Mouse (Mus musculus): ENCODE data around the gene Hist1h4d. TPM values are rescaled to one million over a fixed set of nuclear protein-coding genes. Genes with fewer than 3 reads are reported as not detected.

The Hist1h4d gene
- polyA plus RNA-seq, 1 experiment from 2014 or later: 86.3 TPM

- Histone ChIP-seq H3K4me1 (ENCODE audit: control insufficient read depth, insufficient read depth, low read length) (no peaks in the 10 kb centered on the region), H3K9me3 (replicated peaks; ENCODE audit: control insufficient read depth, low read length) (no peaks in the 10 kb centered on the region), H3K36me3 (ENCODE audit: control insufficient read depth, insufficient read depth, low read length) (no peaks in the 10 kb centered on the region), H3K27ac (ENCODE audit: low read length) (no peak overlapping the region), H3K27me3 (ENCODE audit: control insufficient read depth, insufficient read depth, low read length) (no peaks in the 10 kb centered on the region), H3K4me3 (replicated peaks; ENCODE audit: low read length) (no peak overlapping the region), H3K4me2 (ENCODE audit: low read depth, low read length) (no peak overlapping the region), H3K9ac (ENCODE audit: low read length) (no peak overlapping the region)
- no peak for ATAC-seq (ENCODE audit: insufficient read depth, low FRiP score)
- 76% methylated on average over 3 of the region's 3 CpGs for WGBS
Measured at GRCm38 (mm10) chr13:23604452-23604851, 23.1 kb downstream of the Hist1h4d start.

DNA sequence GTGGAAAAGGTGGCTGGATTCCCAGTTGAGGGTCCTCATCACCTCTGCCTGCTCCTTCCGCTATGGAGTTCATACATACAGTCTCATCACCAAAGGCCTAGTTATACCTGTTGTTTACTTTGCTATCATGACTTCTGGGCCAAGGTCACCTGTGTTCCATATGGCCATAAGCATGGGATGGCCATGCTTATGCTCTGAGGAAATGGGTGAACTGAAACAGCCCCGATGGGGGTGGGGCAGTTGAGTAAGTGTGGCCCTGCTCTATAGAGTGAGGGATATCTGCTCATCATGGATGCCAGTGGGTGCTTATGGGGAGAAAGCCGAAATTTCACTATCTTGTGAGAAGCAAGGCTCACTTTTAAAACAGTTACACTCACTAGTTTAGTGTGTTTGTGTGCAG is 23.7 kb downstream of the Hist1h4d start:
- H3K4me1 ChIP-seq (ENCODE audit: control insufficient read depth, insufficient read depth, low read length): no peaks in the 10 kb centered on the region
- H3K9me3 ChIP-seq (replicated peaks; ENCODE audit: control insufficient read depth, low read length): no peaks in the 10 kb centered on the region
- H3K36me3 ChIP-seq (ENCODE audit: control insufficient read depth, insufficient read depth, low read length): no peaks in the 10 kb centered on the region
- H3K4me3 ChIP-seq (replicated peaks; ENCODE audit: low read length): no peak overlapping the region
- H3K9ac ChIP-seq (ENCODE audit: low read length): no peak overlapping the region
- H3K27ac ChIP-seq (ENCODE audit: low read length): no peak overlapping the region
- H3K4me2 ChIP-seq (ENCODE audit: low read depth, low read length): no peak overlapping the region
- ATAC-seq (ENCODE audit: insufficient read depth, low FRiP score): no peak
- 83% methylated on average over 3 of the region's 3 CpGs for WGBS
- no peaks in the 10 kb centered on the region for H3K27me3 ChIP-seq (ENCODE audit: control insufficient read depth, insufficient read depth, low read length)

DNA sequence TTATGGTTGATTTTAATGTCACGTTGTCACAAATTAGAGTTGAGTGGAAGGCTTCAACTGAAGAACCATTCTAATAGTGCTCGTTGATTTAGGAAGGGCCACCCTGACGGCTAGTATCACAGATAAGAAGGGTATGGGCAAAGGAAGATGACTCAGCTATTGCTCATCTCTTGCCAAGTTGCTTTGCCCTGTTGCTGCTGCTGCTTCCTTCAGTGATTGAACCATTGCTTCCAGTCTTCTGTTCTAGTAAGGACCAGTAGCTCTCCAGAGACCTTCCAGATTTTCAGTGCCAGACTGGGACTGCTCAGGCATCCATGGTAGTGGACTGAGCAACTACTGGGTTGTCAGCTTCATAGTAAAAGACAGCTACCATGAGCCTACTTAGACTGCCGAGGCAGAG is 27.8 kb downstream of the Hist1h4d start:
- Histone ChIP-seq H3K9me3 (replicated peaks; ENCODE audit: control insufficient read depth, low read length) (no peaks in the 10 kb centered on the region), H3K9ac (ENCODE audit: low read length) (no peak overlapping the region), H3K36me3 (ENCODE audit: control insufficient read depth, insufficient read depth, low read length) (no peaks in the 10 kb centered on the region), H3K4me1 (ENCODE audit: control insufficient read depth, insufficient read depth, low read length) (no peaks in the 10 kb centered on the region), H3K4me3 (replicated peaks; ENCODE audit: low read length) (no peak overlapping the region), H3K4me2 (ENCODE audit: low read depth, low read length) (no peak overlapping the region), H3K27me3 (ENCODE audit: control insufficient read depth, insufficient read depth, low read length) (no peaks in the 10 kb centered on the region), H3K27ac (ENCODE audit: low read length) (no peak overlapping the region)
- no peak for ATAC-seq (ENCODE audit: insufficient read depth, low FRiP score)
- WGBS: 76% methylated on average over 4 of the region's 4 CpGs

- H3K4me2 ChIP-seq (ENCODE audit: low read depth, low read length): no peak overlapping the region
- no peak overlapping the region for H3K9ac ChIP-seq (ENCODE audit: low read length)
- H3K27me3 ChIP-seq (ENCODE audit: control insufficient read depth, insufficient read depth, low read length): no peaks in the 10 kb centered on the region
- no peak for ATAC-seq (ENCODE audit: insufficient read depth, low FRiP score)
- no peak overlapping the region for H3K4me3 ChIP-seq (replicated peaks; ENCODE audit: low read length)
- no peaks in the 10 kb centered on the region for H3K36me3 ChIP-seq (ENCODE audit: control insufficient read depth, insufficient read depth, low read length)
- H3K4me1 ChIP-seq (ENCODE audit: control insufficient read depth, insufficient read depth, low read length): no peaks in the 10 kb centered on the region
- H3K27ac ChIP-seq (ENCODE audit: low read length): no peak overlapping the region
- H3K9me3 ChIP-seq (replicated peaks; ENCODE audit: control insufficient read depth, low read length): no peaks in the 10 kb centered on the region
Measured at GRCm38 (mm10) chr13:23609844-23610243, 28.4 kb downstream of the Hist1h4d start.

DNA sequence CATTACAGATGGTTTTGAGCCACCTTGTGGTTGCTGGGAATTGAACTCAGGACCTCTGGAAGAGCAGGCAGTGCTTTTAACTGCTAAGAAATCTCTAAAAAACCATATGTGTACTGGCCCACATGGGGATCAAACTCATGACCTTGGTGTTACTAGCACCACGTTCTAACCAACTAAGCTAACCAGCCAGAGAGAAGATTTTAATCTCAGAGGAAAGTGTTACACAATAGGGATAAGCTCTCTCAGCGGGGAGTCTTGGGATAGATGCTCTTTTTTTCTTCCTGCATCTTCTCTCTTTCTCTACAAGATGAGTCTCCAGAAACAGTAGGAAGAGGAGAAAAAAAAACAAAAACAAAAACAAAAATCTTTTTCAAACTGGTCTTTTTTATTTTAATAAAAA is 29.0 kb downstream of the Hist1h4d start:
- ATAC-seq (ENCODE audit: insufficient read depth, low FRiP score): no peak
- Histone ChIP-seq H3K27me3 (ENCODE audit: control insufficient read depth, insufficient read depth, low read length) (no peaks in the 10 kb centered on the region), H3K4me2 (ENCODE audit: low read depth, low read length) (no peak overlapping the region), H3K4me3 (replicated peaks; ENCODE audit: low read length) (no peak overlapping the region), H3K9me3 (replicated peaks; ENCODE audit: control insufficient read depth, low read length) (no peaks in the 10 kb centered on the region), H3K4me1 (ENCODE audit: control insufficient read depth, insufficient read depth, low read length) (no peaks in the 10 kb centered on the region), H3K9ac (ENCODE audit: low read length) (no peak overlapping the region), H3K27ac (ENCODE audit: low read length) (no peak overlapping the region), H3K36me3 (ENCODE audit: control insufficient read depth, insufficient read depth, low read length) (no peaks in the 10 kb centered on the region)
- 64% methylated on average over 2 of the region's 2 CpGs for WGBS

- 87% methylated on average over 3 of the region's 3 CpGs for WGBS
- no peak for ATAC-seq (ENCODE audit: insufficient read depth, low FRiP score)
Measured at GRCm38 (mm10) chr13:23611638-23612037, 30.2 kb downstream of the Hist1h4d start.

GRCm38 (mm10) chr13:23620056-23620732 is 38.8 kb downstream of the Hist1h4d start:
- Histone ChIP-seq H3K4me1 (ENCODE audit: control insufficient read depth, insufficient read depth, low read length) (peaks cover 11% of the 10 kb centered on the region; the same call in 1 of the 2 replicates), H3K4me3 (replicated peaks; ENCODE audit: low read length) (peak overlapping the region; percentile 86), H3K27ac (ENCODE audit: low read length) (peak overlapping the region; percentile 99), H3K4me2 (ENCODE audit: low read depth, low read length) (peak overlapping the region; percentile 75), H3K9me3 (replicated peaks; ENCODE audit: control insufficient read depth, low read length) (no peaks in the 10 kb centered on the region), H3K9ac (ENCODE audit: low read length) (peak overlapping the region; percentile 78), H3K27me3 (ENCODE audit: control insufficient read depth, insufficient read depth, low read length) (no peaks in the 10 kb centered on the region), H3K36me3 (ENCODE audit: control insufficient read depth, insufficient read depth, low read length) (no peaks in the 10 kb centered on the region)
- 43% methylated on average over 12 of the region's 12 CpGs for WGBS
- no peak for ATAC-seq (ENCODE audit: insufficient read depth, low FRiP score)

More at GRCm38 (mm10) chr13:23611638-23612037, 30.2 kb downstream of the Hist1h4d start:
- Histone ChIP-seq H3K27me3 (ENCODE audit: control insufficient read depth, insufficient read depth, low read length) (no peaks in the 10 kb centered on the region), H3K9me3 (replicated peaks; ENCODE audit: control insufficient read depth, low read length) (no peaks in the 10 kb centered on the region), H3K4me3 (replicated peaks; ENCODE audit: low read length) (no peak overlapping the region), H3K36me3 (ENCODE audit: control insufficient read depth, insufficient read depth, low read length) (no peaks in the 10 kb centered on the region), H3K9ac (ENCODE audit: low read length) (no peak overlapping the region), H3K4me1 (ENCODE audit: control insufficient read depth, insufficient read depth, low read length) (no peaks in the 10 kb centered on the region), H3K4me2 (ENCODE audit: low read depth, low read length) (no peak overlapping the region), H3K27ac (ENCODE audit: low read length) (no peak overlapping the region)

DNA sequence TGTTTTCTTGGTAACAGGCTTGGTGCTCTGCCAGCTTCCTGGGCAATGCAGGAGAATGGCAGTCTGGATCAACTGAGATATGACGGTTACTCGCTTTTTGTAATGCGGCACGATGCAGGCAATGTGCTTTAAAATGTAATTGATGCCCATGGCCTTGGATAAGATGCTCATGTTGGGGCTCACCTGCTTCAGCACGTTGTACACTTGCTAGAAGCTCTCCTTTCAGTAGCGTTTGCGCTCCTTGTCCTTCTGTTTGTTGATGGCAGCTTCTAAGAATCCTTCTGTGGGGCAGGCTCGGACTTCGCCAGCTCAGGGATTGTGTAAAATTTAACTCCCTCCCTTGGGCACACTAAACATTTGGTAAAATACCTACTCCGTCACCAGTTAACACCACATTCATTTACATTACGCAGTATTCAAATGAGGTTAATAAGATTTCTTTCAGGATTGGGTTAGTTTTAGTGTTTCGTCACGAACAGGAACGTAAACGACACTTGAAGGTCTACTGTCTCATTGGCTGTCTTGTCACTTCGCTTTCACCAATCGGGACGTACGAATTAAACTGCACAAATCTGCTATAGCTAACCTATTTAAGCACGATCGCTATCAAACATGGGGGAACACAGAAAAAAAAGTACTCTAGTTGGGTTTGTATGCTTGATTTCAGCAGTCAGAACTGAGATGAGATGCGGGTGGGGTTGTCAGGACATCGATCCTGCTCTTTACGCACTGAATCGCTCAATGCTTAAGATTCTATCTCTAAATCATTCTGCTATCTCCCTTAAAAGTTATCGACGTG is 39.5 kb downstream of the Hist1h4d start, which contains the start of gene Hist1h2be:
Gene Hist1h2be (minus strand): TSS at position 392 of the 799 bp plus-strand sequence.
- WGBS: under 1% methylated on average over 27 of the region's 27 CpGs
- Histone ChIP-seq H3K27me3 (ENCODE audit: control insufficient read depth, insufficient read depth, low read length) (no peaks in the 10 kb centered on the region), H3K36me3 (ENCODE audit: control insufficient read depth, insufficient read depth, low read length) (no peaks in the 10 kb centered on the region), H3K9ac (ENCODE audit: low read length) (peak within 1 kb of the TSS; percentile 96), H3K4me1 (ENCODE audit: control insufficient read depth, insufficient read depth, low read length) (peaks cover 11% of the 10 kb centered on the region; the same call in 1 of the 2 replicates), H3K9me3 (replicated peaks; ENCODE audit: control insufficient read depth, low read length) (no peaks in the 10 kb centered on the region), H3K4me2 (ENCODE audit: low read depth, low read length) (peak within 1 kb of the TSS; percentile 75), H3K4me3 (replicated peaks; ENCODE audit: low read length) (peak within 1 kb of the TSS; percentile 86), H3K27ac (ENCODE audit: low read length) (peak within 1 kb of the TSS; percentile 99)
- ATAC-seq (ENCODE audit: insufficient read depth, low FRiP score): peak; percentile 90

DNA sequence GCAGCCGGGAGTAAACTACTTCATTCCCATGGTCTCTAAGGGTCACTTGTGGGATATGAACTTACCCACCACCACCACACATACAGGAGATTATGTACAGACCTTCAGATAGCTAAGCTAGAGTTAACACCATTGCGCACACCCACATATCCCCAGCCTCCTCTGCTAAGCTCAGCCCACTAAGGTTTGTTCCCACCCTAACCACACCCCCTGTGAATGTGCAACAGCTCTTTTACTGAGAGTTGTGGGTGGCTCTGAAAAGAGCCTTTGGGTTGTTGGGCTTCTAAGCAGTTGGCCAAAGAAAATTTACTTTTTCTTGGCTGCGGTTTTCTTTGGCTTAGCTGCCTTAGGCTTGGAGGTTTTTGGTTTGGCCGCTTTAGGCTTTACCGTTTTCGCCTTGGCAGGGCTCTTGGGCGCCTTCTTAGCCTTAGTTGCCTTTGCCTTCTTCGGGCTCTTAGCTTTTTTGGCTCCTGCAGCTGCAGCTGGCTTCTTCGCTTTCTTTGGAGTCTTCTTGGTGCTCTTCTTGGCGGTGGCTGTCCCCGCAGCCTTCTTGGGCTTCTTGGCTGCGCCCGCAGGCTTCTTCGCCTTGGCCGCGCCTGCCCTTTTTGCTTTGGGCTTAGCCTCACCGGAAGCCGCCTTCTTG is 40.3 kb downstream of the Hist1h4d start:
- no peaks in the 10 kb centered on the region for H3K27me3 ChIP-seq (ENCODE audit: control insufficient read depth, insufficient read depth, low read length)
- no peaks in the 10 kb centered on the region for H3K9me3 ChIP-seq (replicated peaks; ENCODE audit: control insufficient read depth, low read length)
- peaks cover 11% of the 10 kb centered on the region; the same call in 1 of the 2 replicates for H3K4me1 ChIP-seq (ENCODE audit: control insufficient read depth, insufficient read depth, low read length)
- WGBS: 0% methylated on average over 18 of the region's 18 CpGs
- peak overlapping the region; percentile 96 for H3K9ac ChIP-seq (ENCODE audit: low read length)
- H3K36me3 ChIP-seq (ENCODE audit: control insufficient read depth, insufficient read depth, low read length): no peaks in the 10 kb centered on the region
- peak overlapping the region; percentile 75 for H3K4me2 ChIP-seq (ENCODE audit: low read depth, low read length)
- H3K27ac ChIP-seq (ENCODE audit: low read length): peak overlapping the region; percentile 99
- peak; percentile 88 for ATAC-seq (ENCODE audit: insufficient read depth, low FRiP score)
- peak overlapping the region; percentile 86 for H3K4me3 ChIP-seq (replicated peaks; ENCODE audit: low read length)

Data from stomach, embryonic 16.5 days (tissue).